Mouse (Mus musculus): ENCODE measurements at regions not wholly inside any gene's neighbourhood (a gene's known extent, or its start where the extent isn't known, plus 50 kb on each side); places are given as distances from the start of the nearest gene placed in this dataset.

GRCm38 (mm10) chr6:25899944-25900343 is 90.9 kb upstream of the Pot1a start:
- no peak for TF ChIP-seq CTCF (IDR thresholded peaks at IDR 0.05; ENCODE audit: control insufficient read depth, insufficient read depth, insufficient replicate concordance, low read depth, low read length)
- TF ChIP-seq POLR2A (IDR thresholded peaks at IDR 0.05; ENCODE audit: control insufficient read depth, low read depth, low read length) = no peak
